ENCODE assay signal across 9 mouse cellular contexts in the genomic region with DNA sequence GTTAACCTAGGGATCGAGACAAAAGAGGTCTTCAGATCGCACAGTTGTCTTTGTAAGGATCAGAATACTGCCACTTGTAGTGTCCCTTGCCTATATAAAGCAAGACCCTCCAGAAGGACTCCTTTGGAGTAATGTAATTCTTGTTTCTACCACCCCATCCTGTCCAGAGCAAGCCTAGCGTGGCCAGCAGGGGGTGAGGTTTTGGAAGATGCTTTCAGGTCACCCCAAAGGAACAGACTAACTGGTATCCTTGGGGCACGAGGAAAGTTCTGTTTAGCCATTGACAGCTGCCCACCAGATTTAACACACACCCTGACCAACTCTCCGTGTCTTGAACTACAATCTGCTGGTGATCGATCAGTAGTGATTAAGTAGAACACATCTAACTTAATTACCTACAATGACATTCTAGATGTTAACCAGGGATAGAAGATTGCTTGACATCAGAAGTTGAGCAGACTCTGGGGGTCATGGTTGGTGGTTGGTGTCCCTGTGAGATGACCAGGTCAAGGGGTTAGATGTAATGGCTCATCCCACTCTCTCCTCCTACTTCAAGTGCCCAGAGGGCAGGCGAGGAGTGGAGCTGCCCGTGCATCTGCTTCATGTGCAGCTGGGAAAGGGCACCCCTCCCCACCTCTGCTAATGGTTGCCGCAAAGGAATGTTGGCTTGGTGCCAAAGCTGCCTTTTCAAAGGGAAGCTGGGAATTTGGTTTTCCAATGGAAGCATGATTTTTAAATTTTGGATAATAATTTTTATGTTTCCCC. TPM values are rescaled to one million over a fixed set of nuclear protein-coding genes. Genes with fewer than 3 reads are reported as not detected.
DNase-seq lines count a peak whose midpoint lies in the region; ATAC-seq and TF ChIP-seq lines count a peak whose summit lies in the region.
"Had no signal": no experiment of that assay in that cellular context is flagged by ENCODE, and none has a peak within 500 bp of the region (broad histone marks: within the 10 kb centered on the region; RNA-seq: fewer than 3 reads in every experiment).

No protein-coding gene starts in this region.

- H3K4me1 ChIP-seq in heart, adult 2 months (ENCODE audit: control insufficient read depth, insufficient read depth, low read length) = peaks cover 1% of the 10 kb centered on the region; the same call in 1 of the 2 replicates
- H3K4me1 ChIP-seq in midbrain, embryonic 13.5 days (replicated peaks) = peaks cover 77% of the 10 kb centered on the region
- peaks cover 42% of the 10 kb centered on the region for H3K4me1 ChIP-seq in midbrain, embryonic 15.5 days
- peaks cover 41% of the 10 kb centered on the region for H3K4me1 ChIP-seq in heart, postnatal 0 days (ENCODE audit: control insufficient read depth, insufficient read depth)

- H3K27ac ChIP-seq in heart, adult 2 months = no peak overlapping the region
- no peak overlapping the region for H3K27ac ChIP-seq in midbrain, embryonic 13.5 days
- no peak overlapping the region for H3K27ac ChIP-seq in midbrain, embryonic 15.5 days
- H3K27ac ChIP-seq in heart, postnatal 0 days (ENCODE audit: low read depth) = peak overlapping the region; percentile 36; the same call in 1 of the 2 replicates

- no peak for TF ChIP-seq POLR2A in heart, adult 2 months (IDR thresholded peaks at IDR 0.05; ENCODE audit: insufficient read depth, low read depth, low read length)

- intact Hi-C loops in heart, adult 2 months (cut with DNase I) = no loop called here

- H3K79me2 ChIP-seq in heart, adult 2 months (replicated peaks; ENCODE audit: control insufficient read depth, insufficient read depth, low read length) = no peaks in the 10 kb centered on the region; the same call in 1 of the 2 replicates

- TF ChIP-seq CTCF in heart, adult 2 months (IDR thresholded peaks at IDR 0.05) = 0 out of 2 replicates have a peak, but pooled peaks have one; percentile 10
- TF ChIP-seq CTCF in heart, postnatal 0 days (IDR thresholded peaks at IDR 0.05; ENCODE audit: low read depth) = peak; percentile 24; the same call in 1 of the 2 replicates

- no peak for DNase-seq in heart, adult 2 months
- DNase-seq in heart, adult 18-20 months = no peak
- DNase-seq in heart, postnatal 0 days (ENCODE audit: low spot score) = peak; percentile 48
- DNase-seq in retina, embryonic 14.5 days (ENCODE audit: low spot score) = peak; percentile 79
- DNase-seq in urinary bladder, postnatal 10 days (ENCODE audit: low spot score) = no peak
- DNase-seq in left cerebral cortex, adult 11 months (ENCODE audit: low spot score) = no peak
- DNase-seq: cerebellum, adult 11-12 months had no signal

- H3K4me3 ChIP-seq in heart, adult 2 months = no peak overlapping the region
- H3K4me3 ChIP-seq in midbrain, embryonic 13.5 days (replicated peaks) = no peak overlapping the region
- no peak overlapping the region for H3K4me3 ChIP-seq in midbrain, embryonic 15.5 days
- H3K4me3 ChIP-seq in heart, postnatal 0 days (ENCODE audit: low read depth, low read length) = no peak overlapping the region

- ATAC-seq in midbrain, embryonic 13.5 days = peak; percentile 66; the same call in 1 of the 2 replicates
- ATAC-seq in midbrain, embryonic 15.5 days (replicated peaks) = no peak
- ATAC-seq in heart, postnatal 0 days (ENCODE audit: insufficient read depth, low read depth) = peak; percentile 66; the same call in 1 of the 2 replicates

- H3K4me2 ChIP-seq in midbrain, embryonic 13.5 days (replicated peaks) = no peak overlapping the region
- H3K4me2 ChIP-seq in midbrain, embryonic 15.5 days = no peak overlapping the region
- H3K4me2 ChIP-seq in heart, postnatal 0 days (ENCODE audit: low read depth, low read length) = no peak overlapping the region

- no peaks in the 10 kb centered on the region for H3K9me3 ChIP-seq in midbrain, embryonic 13.5 days
- H3K9me3 ChIP-seq in midbrain, embryonic 15.5 days = no peaks in the 10 kb centered on the region
- H3K9me3 ChIP-seq in heart, postnatal 0 days (replicated peaks; ENCODE audit: control insufficient read depth, low read length) = no peaks in the 10 kb centered on the region

- 70% methylated on average over 9 of the region's 9 CpGs for whole genome bisulfite sequencing in heart, adult 2 months
- WGBS in midbrain, embryonic 13.5 days = 59% methylated on average over 9 of the region's 9 CpGs
- 59% methylated on average over 9 of the region's 9 CpGs for WGBS in midbrain, embryonic 15.5 days
- WGBS in heart, postnatal 0 days = 54% methylated on average over 9 of the region's 9 CpGs

- H3K27me3 ChIP-seq in heart, adult 2 months (ENCODE audit: control insufficient read depth, insufficient read depth, low read length) = no peaks in the 10 kb centered on the region
- H3K27me3 ChIP-seq in midbrain, embryonic 13.5 days = no peaks in the 10 kb centered on the region
- no peaks in the 10 kb centered on the region for H3K27me3 ChIP-seq in midbrain, embryonic 15.5 days (replicated peaks)
- H3K27me3 ChIP-seq in heart, postnatal 0 days (ENCODE audit: control insufficient read depth, insufficient read depth, low read length) = no peaks in the 10 kb centered on the region

- H3K36me3 ChIP-seq in heart, adult 2 months (ENCODE audit: control insufficient read depth, insufficient read depth, low read length) = no peaks in the 10 kb centered on the region
- H3K36me3 ChIP-seq in midbrain, embryonic 13.5 days = no peaks in the 10 kb centered on the region
- H3K36me3 ChIP-seq in midbrain, embryonic 15.5 days (replicated peaks) = no peaks in the 10 kb centered on the region
- no peaks in the 10 kb centered on the region for H3K36me3 ChIP-seq in heart, postnatal 0 days (replicated peaks; ENCODE audit: control insufficient read depth, insufficient read depth, low read length)

- H3K9ac ChIP-seq in heart, adult 2 months (ENCODE audit: low read depth, low read length) = no peak overlapping the region
- no peak overlapping the region for H3K9ac ChIP-seq in midbrain, embryonic 13.5 days (replicated peaks)
- no peak overlapping the region for H3K9ac ChIP-seq in midbrain, embryonic 15.5 days
- H3K9ac ChIP-seq in heart, postnatal 0 days (replicated peaks; ENCODE audit: low read depth, low read length) = no peak overlapping the region

- TF ChIP-seq EP300 in heart, adult 2 months (IDR thresholded peaks at IDR 0.05; ENCODE audit: insufficient read depth, low read depth, low read length) = no peak
- TF ChIP-seq EP300 in heart, postnatal 0 days (IDR thresholded peaks at IDR 0.05; ENCODE audit: low read depth) = no peak

RNA-seq across cellular contexts. Expression of a gene that starts 10.6 kb away (rescaled TPM):
- 10 to 100 TPM in 1 of 2 experiments, 1 to 10 TPM in 1; 8.4 to 12.3 TPM for total RNA-seq in heart, adult 2 months (2021)
- 3.8 and 16.8 TPM in 2 replicates for polyA plus RNA-seq in heart, adult 2 months (2012; rRNA removed)
- total RNA-seq in heart, adult 18-20 months (2021) = 1 to 10 TPM; 8.7 to 8.9 TPM
- polyA plus RNA-seq in midbrain, embryonic 13.5 days (2015; fragmentation: Nextera tagmentation; extraction: Ambion mirVana) = 75.6 and 81.0 TPM in 2 replicates
- polyA plus RNA-seq in midbrain, embryonic 15.5 days (2015; fragmentation: Nextera tagmentation; extraction: Ambion mirVana) = 68.6 and 71.5 TPM in 2 replicates
- total RNA-seq in heart, postnatal 0 days (2014; rRNA removed; ENCODE audit: low replicate concordance) = 24.3 and 34.4 TPM in 2 replicates
- polyA plus RNA-seq in heart, postnatal 0 days (2015; fragmentation: Nextera tagmentation; extraction: Ambion mirVana) = 23.8 and 24.8 TPM in 2 replicates

Comparison
In these comparisons a context has a peak if more than half of its experiments do, and no peak if none do; other contexts are left out.
1. DNase-seq: peak in heart, postnatal 0 days (single experiment) and retina, embryonic 14.5 days (single experiment); none in heart, adult 2 months (0 of 2), heart, adult 18-20 months (0 of 2), urinary bladder, postnatal 10 days (single experiment) and left cerebral cortex, adult 11 months (single experiment).